Mouse (Mus musculus): ENCODE data around the gene Dars2.

DNA sequence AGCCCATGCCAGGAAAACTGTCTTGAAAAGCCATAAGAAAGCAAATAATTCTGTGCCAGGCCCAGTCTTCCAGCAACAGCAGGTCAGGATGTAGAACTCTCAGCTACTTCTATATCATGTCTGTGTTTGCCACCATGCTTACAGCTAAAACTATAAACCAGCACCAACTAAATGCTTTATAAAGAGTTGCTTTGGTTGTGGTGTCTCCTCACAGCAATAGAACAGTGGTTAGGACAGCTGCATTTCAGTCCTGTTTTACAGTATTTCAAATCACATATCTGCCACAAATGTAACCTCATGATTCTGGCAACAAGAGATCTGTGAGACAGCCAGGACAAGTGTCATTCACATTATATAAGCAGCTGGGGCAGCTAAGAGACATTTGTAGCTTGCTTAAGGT lies 29.6 kb downstream of the Dars2 start:
- TF ChIP-seq CTCF (IDR thresholded peaks at IDR 0.05; ENCODE audit: extremely low read depth, insufficient read depth, low read length): no peak
- no peak for TF ChIP-seq POLR2A (IDR thresholded peaks at IDR 0.05; ENCODE audit: extremely low read depth, insufficient read depth, low read length)
